Mouse (Mus musculus): ENCODE measurements around the gene Eri3.

- TF ChIP-seq POLR2A (IDR thresholded peaks at IDR 0.05; ENCODE audit: insufficient read depth, low read depth, low read length) (no peak), CTCF (IDR thresholded peaks at IDR 0.05) (no peak)
Measured at GRCm38 (mm10) chr4:117646496-117646895, 96.3 kb downstream of the Eri3 start.

Measured in heart, adult 2 months (tissue).